Mouse (Mus musculus) cerebellum, postnatal 4 days (tissue): ENCODE measurements around the gene Ccdc58.
"Not testable (repeated sequence)": the region's sequence is repeated elsewhere in the genome, so short reads cannot be mapped to it uniquely, and the experiment has no call there.

Experiments
- DNase-seq, 2 experiments: peaks; one replicate each; pipeline ENCODE4 v3.0.0; 2022; ENCODE audit warnings: low spot score in 2 of 2, mixed read lengths in 1 of 2

The Ccdc58 gene

DNA sequence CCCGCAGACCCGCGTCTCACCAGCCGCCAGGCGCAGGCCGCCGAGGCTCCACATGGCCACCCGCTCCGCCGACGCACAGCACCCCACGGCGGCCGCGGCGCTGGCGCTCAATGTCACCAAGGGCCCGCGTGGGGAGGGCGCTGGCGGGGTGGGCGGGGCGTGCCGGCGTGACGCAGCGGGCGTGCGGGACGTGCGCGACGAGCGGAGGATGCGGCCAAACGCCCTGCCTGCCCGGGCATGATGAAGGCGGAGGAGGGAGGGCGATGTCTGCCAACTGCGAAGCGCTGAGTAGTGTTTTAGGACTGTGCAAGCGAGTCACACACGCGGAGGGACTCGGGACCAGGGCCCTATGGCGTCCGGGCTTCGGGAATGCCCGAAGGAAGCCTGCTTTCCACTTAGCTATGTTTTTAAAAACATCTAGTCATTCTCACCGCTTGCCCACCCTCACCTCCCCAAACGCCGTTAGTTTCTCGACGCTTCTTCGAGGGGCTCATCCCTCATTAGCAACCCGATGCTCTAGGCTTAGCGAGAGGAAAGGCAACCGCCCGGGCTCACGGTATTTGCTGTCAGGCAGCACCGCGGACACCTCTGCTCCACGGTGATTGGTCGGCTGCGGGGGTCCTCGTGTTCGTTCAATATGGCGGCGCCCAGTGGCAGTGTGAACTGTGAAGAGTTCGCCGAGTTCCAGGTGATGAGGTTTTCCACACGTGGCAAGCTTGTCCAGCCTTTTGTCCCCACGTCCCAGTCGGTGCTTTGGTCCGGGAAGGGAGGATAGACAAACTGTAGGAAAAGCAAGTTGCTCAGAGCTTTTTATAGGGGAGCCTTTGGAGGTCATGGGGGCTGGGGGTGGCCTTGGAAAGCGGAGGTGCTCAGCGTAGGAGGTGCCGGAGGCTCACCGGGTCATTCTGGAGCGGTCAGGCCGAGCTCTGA lies at the start of gene Ccdc58, which contains the start of gene Fam162a:
Ccdc58 (plus strand) TSS at position 236 of the 930 bp plus-strand sequence.
Fam162a (minus strand) TSS at position 145 of the 930 bp plus-strand sequence.
- peak; percentile 80 to 94 for DNase-seq

- DNase-seq = not testable (repeated sequence)
Measured at GRCm38 (mm10) chr16:36028120-36028519, 43.4 kb upstream of the Ccdc58 start.

DNA sequence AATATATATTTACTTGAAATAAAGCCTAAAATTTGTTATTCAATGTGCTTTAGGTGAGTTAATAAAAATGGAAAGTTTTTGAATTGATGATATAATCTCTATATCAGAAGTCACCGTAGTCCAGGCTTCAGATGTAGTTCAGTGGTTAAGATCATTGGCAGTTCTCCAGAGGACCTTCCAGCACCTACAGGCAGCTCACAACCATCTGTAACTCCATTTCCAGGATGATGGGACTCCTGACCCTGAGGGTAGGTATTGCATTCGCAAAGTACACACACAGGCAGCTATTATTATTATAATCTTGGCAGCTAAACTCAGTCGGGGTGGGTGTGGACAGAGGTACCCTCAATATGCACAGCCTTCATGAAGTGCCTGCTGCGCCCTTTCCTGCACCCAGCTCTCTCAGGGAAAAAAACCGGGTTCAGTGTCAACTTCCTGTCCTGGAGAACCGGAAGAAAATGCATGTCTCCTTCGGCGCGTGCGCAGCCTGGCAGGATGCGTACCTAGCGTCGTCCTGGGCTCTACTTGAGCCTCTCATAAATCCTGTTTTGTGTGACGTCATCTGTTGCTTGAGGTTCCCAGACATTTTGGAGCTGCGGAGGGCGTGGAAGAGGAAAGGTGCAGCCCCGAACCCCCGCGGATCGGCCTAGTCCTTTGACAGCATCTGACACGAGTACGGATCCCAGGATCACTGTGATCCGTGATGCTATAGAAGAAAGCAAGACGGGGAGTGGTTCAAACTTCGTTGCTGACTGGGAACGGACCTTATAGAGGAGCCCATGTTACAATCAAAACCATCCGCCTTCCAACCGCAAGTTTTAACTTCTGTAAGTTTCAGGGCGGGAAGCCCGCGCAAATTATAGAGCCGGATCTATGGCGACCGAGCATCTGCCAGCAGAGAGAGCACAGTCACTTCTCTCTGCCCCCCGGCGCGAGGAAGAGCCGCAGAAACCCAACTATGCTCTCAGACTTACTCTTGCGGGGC lies 30.6 kb upstream of the Ccdc58 start, which contains the start of gene Wdr5b:
Wdr5b (plus strand) TSS at position 551 of the 985 bp plus-strand sequence.
- DNase-seq = peak; percentile 63 to 81

- no peak for DNase-seq
Measured at GRCm38 (mm10) chr16:36041625-36042020, 29.9 kb upstream of the Ccdc58 start.

GRCm38 (mm10) chr16:36043073-36043472 lies 28.4 kb upstream of the Ccdc58 start:
- DNase-seq = no peak

GRCm38 (mm10) chr16:36043964-36044363 lies 27.5 kb upstream of the Ccdc58 start:
- no peak for DNase-seq

DNA sequence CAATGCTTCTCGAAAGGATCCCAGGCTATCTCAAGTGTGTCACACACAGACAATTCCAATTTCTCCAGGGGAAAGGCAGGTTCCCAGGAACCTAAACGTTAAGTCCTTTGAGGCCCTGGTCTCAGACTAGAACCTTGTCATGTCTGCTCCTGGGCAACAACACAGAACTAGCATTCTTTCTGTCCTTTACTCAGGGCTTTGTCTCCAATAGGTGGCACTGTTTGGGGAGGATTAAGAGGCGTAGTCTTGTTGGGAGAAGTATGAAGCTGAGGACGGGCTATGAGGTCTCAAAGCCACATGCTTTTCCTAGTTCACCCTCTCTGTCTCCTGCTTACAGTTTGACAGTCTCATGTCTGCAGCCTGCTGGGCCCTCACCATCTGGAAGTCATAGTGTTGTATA lies 23.9 kb upstream of the Ccdc58 start:
- no peak for DNase-seq

GRCm38 (mm10) chr16:36051491-36051890 lies 20.0 kb upstream of the Ccdc58 start:
- DNase-seq = no peak

DNA sequence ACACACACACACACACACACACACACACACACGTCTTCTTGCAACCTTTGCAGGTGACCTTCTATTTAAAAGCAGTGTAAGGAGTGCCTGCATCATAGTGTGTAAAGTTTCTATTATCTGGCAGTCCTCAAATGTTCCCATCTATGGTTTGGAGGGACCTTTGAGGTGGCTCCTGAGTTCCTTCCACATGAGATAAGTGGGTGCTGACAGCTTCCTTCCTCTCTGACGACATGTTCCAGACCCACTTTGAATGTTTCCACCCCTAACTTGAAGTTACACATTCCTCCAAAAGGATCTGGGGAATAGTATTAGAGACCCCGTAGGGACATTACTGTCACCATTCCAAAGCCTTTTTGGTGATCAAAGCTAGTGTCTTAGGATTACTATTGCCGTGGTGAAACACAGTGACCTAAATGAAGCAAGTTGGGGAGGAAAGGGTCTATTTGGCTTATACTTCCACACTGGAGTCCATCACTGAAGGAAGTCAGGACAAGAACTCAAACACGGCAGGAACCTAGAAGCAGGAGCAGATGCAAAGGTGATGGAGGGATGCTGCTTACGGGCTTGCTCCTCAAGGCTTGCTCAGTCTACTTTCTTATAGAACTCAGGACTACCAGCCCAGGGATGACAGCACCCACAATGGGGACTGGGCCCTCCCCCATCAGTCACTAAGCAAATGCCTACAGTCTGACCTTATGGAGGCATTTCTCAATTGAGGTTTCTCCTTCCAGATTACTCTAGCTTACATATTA lies 17.8 kb upstream of the Ccdc58 start:
- no peak for DNase-seq

DNA sequence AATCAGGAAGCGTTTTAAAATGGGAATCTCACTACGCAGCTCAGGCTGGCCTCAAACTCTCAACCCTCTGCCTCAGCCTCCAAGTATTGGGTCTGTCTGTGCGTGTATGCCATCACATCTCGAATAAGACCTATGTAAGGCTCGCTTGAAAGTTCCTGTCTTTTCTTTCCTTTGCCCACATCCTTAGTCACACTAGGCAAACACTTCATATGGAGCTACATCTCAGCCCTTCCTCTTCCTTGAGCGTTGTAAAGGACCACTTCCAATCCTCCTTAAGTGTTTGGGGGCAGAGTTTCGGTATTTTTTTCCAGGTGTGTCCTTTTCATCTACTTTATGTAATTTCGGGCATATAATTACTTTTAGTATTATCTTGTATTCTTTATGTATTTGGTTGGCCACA lies 16.6 kb upstream of the Ccdc58 start:
- DNase-seq = no peak

GRCm38 (mm10) chr16:36056416-36056815 lies 15.1 kb upstream of the Ccdc58 start:
- no peak for DNase-seq

DNA sequence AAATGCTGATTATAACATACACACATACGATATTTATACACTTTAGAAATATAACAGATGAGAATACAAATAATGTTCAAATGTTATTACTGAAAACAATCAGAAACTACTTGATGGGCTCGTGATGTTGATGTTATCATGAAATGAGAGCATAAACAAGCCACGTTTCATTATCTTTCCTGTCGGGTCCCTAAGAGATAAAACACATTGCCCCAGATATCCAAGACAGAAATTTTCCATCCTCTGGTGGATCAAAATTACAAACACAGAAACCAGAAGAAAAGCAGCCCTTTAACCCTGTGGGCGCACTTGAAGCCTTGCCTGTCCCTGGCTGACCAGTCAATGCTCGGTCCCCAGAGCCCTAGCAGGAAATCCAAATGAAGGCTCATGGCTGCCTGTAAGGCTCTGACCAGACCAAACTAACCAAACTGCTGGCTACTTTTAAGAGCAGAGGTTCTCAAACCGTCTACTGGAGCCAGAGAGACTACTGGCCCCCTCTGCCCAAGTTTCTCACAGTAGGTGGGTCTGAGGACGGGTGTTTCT lies 13.5 kb upstream of the Ccdc58 start:
- no peak for DNase-seq

- not testable (repeated sequence) for DNase-seq
Measured at GRCm38 (mm10) chr16:36062534-36062933, 9.0 kb upstream of the Ccdc58 start.

DNA sequence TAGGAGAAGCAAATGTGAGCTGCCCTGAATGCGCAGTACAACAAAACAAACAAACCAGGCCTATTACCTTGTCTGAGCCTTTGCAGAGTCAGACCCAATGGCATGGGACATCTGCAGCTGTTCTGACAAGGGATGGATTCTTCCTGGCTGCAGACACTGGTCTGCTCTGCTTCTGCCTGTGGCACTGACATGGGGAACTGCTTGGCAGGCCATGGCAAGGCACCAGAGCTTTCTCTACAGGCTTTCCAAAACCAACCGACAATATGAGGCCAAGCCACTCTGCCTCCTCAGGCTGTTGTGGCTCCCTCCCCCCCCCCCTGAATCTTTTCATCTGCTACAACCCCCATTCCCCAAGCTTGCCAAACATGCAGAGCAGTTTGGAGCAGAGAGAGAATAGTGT lies 8.2 kb upstream of the Ccdc58 start:
- no peak for DNase-seq

GRCm38 (mm10) chr16:36064904-36065303 lies 6.6 kb upstream of the Ccdc58 start:
- no peak for DNase-seq

DNA sequence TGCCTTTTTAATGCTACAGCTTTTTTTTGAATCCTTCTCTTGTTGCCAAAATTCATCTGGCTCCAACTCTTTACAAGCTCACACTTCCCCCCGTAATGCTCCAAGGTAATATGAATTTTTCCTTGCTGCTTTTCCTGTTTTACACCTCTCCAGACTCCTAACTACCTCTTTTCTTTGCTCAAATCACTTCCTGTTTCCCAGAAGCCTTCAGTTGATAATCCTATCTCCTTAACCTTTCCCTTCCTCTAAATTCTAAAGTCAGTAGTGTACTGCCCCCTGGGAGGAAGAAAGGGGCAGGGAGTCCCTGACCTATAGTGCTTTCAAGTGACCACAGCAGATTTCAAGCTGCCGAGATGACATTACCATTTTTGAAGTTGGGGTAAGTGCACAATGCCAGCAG lies 3.8 kb upstream of the Ccdc58 start:
- no peak for DNase-seq

GRCm38 (mm10) chr16:36068356-36068755 lies 3.1 kb upstream of the Ccdc58 start:
- no peak for DNase-seq

DNA sequence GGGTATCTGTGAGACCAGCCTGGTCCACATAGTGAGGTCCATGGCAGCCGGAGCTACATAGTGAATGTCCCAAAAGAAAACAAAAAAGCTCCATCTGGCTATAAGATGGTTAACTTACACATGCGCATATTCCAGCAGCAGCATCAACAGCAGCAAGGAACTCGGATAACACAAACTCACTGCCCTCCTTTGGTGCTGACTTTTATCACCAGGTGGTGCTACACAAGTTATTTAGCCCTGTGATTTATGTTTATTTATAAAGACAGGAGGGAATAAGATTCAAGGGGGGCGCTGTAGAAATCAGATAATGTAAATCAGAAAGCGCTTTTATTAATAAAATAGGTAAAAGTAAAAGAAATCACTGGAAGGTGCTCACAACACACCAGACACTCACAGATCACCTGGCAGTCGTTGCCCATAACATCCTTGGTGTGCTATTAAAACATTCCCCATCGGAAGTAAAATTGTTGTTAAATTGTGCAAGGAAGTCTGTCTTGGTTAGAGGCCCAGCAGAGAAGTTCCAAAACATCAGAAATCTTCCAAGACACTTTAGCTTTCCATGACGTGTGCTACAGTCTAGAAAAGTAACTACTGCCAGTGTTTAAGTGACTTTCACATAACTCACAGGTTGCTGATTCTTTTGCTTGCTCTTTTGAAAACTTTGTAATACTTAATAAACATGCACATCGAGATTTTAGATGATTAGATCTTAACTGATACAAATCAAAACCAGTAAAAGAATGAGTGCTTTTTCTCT lies 1.5 kb upstream of the Ccdc58 start:
- DNase-seq = no peak

DNA sequence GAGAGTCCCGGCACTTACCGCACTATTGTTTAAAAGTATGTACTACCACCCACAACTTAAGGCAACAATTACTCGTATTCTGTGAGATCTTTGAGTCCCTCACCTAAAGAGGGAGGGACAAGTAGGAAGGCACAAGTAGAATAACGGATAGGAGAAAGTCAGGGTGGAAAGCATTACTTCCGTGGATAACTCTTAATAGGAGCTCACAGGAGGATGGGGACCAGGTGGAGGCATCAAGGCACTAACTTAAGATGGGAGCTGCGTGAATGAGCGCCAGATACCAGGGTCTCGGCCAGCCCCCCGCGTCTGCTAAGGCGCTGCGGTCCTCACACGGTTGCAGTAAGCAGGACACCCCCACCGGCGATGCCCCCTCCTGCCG lies 425 bp upstream of the Ccdc58 start:
- no peak for DNase-seq

DNA sequence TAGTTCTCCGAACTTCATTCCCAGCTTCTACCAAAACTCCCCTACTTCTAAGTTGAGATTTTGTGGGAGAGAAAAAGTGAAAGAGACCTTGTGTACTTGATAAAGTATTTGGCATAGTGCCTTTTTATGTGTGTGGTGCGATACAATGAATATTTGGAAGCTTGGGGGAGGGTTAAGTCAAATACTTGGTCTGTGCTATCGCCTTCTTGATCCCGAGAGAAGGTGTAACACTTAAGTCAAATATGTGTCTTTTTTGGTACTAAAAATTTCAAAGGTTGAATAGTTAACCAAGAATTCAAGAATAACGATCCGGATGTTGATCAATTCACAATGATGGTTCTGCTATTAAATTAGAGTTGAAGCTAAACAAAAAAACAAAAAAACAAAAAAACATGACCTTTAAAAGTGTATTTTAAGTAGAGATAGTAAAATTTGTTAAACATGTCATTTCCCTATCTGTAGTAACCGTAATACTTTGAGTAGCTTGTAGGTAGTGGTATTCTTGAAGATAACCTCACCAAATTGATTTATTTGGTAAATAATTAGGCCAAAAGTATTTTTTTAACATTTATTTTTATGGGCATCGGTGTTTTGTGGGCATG lies 1.0 kb downstream of the Ccdc58 start:
- no peak for DNase-seq
